8 mouse cellular contexts compared by ENCODE assay signal in the genomic region with DNA sequence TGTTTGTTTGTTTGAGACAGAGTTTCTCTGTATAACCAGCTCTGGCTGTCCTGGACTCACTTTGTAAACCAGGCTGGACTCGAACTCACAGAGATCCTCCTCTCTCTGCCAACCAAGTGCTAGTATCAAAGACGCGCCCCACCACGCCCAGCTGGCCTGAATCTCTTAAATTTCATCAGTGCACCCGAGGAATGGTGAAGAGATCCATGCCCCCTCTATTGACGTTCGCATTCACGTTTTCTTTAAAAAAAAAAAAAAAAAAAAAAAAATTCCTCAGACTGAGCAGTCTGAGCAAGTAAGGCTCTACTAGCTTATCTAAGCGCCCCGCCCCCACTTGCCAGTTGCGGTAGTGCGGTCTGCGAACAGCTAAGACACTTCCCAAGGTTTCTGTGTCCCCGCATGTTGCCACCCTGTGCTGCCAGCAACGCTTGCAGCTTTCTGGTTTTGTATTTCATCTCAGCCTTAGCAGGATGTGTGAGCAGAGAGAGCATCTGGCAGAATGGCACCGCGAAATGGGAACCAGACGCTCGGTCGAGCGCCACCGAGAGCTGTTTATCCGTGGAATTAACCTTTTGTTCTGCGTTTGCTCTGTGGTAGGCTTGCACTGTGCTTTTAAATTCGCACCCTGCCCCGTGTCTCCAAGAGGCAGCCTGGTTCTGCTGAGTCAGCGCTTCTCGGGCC.
DNase-seq lines count a peak whose midpoint lies in the region; ATAC-seq and TF ChIP-seq lines count a peak whose summit lies in the region.

No protein-coding gene starts in this region.

- 7% methylated on average over 28 of the region's 28 CpGs for WGBS in forebrain, embryonic 10.5 days
- 6% methylated on average over 28 of the region's 28 CpGs for WGBS in liver, postnatal 0 days (ENCODE audit: insufficient replicate concordance)

- TF ChIP-seq CTCF in liver, postnatal 0 days (IDR thresholded peaks at IDR 0.05; ENCODE audit: low read depth) = 0 out of 2 replicates have a peak, but pooled peaks have one; percentile 9

- no peak overlapping the region for H3K9ac ChIP-seq in liver, postnatal 0 days (replicated peaks)

- peak overlapping the region; percentile 70 for H3K4me2 ChIP-seq in liver, postnatal 0 days (ENCODE audit: low read depth, low read length)

- H3K4me3 ChIP-seq in forebrain, embryonic 10.5 days = peak overlapping the region; percentile 43
- H3K4me3 ChIP-seq in liver, postnatal 0 days (ENCODE audit: low read depth, low read length) = peak overlapping the region; percentile 31

- peaks cover 76% of the 10 kb centered on the region for H3K27me3 ChIP-seq in forebrain, embryonic 10.5 days (ENCODE audit: poor library complexity, severe bottlenecking)
- H3K27me3 ChIP-seq in liver, postnatal 0 days (ENCODE audit: insufficient read depth, low read length) = no peaks in the 10 kb centered on the region

- no peaks in the 10 kb centered on the region for H3K36me3 ChIP-seq in forebrain, embryonic 10.5 days (replicated peaks)
- no peaks in the 10 kb centered on the region for H3K36me3 ChIP-seq in liver, postnatal 0 days (replicated peaks; ENCODE audit: insufficient read depth, low read length)

- DNase-seq in ZHBTc4 (ENCODE audit: low read depth, low spot score) = peak; percentile 82
- peak; percentile 70 for DNase-seq in forebrain, embryonic 10.5 days (ENCODE audit: extremely low spot score, low spot score)
- peak; percentile 58 to 71 for DNase-seq in heart, postnatal 10 days
- peak; percentile 77 to 82 for DNase-seq in kidney, postnatal 4 days
- DNase-seq in liver, postnatal 0 days = peak; percentile 63
- peak; percentile 82 for DNase-seq in thymus, postnatal 14 days

- intact Hi-C loops in heart, postnatal 10 days (cut with DNase I) = no loop called here

- H3K4me1 ChIP-seq in forebrain, embryonic 10.5 days = peaks cover 69% of the 10 kb centered on the region
- H3K4me1 ChIP-seq in liver, postnatal 0 days (ENCODE audit: insufficient read depth) = peaks cover 16% of the 10 kb centered on the region; the same call in 1 of the 2 replicates

- H3K27ac ChIP-seq in forebrain, embryonic 10.5 days = peak overlapping the region; percentile 79
- no peak overlapping the region for H3K27ac ChIP-seq in liver, postnatal 0 days (ENCODE audit: low read depth)

- H3K9me3 ChIP-seq in forebrain, embryonic 10.5 days = no peaks in the 10 kb centered on the region
- no peaks in the 10 kb centered on the region for H3K9me3 ChIP-seq in liver, postnatal 0 days (ENCODE audit: low read length)

- peak; percentile 10 for ATAC-seq in CD4-positive, CD25-positive, alpha-beta regulatory T cell, adult 4 months
- peak; percentile 64 for ATAC-seq in liver, postnatal 0 days
- ATAC-seq in neutrophil, adult 5-6 weeks (ENCODE audit: extremely low read depth, insufficient number of reproducible peaks, low FRiP score, poor library complexity, severe bottlenecking) = peak; percentile 21; the same call in 1 of the 2 replicates

- 0 out of 2 replicates have a peak, but pooled peaks have one; percentile 14 for TF ChIP-seq EP300 in liver, postnatal 0 days (IDR thresholded peaks at IDR 0.05; ENCODE audit: low read depth)

Comparison
In these comparisons a context has a peak if more than half of its experiments do, and no peak if none do; other contexts are left out.
1. ATAC-seq: peak in every context shown above with its lines; median percentile 64 in liver, postnatal 0 days; 21 in neutrophil, adult 5-6 weeks; 10 in CD4-positive, CD25-positive, alpha-beta regulatory T cell, adult 4 months.